37 mouse cellular contexts compared by ENCODE assay signal in genomic region chr8:13797676-13798075, GRCm38 (mm10). TPM values are rescaled to one million over a fixed set of nuclear protein-coding genes. Genes with fewer than 3 reads are reported as not detected.
"Had no signal": no experiment of that assay in that cellular context is flagged by ENCODE, and none has a peak within 500 bp of the region (broad histone marks: within the 10 kb centered on the region; RNA-seq: fewer than 3 reads in every experiment).

No protein-coding gene starts in this region.

- DNase-seq: gastrocnemius, adult 2 months; gastrocnemius, postnatal 10 days; gastrocnemius, postnatal 25 days; heart, adult 18-20 months; heart, postnatal 10 days; heart, postnatal 4 days; kidney, adult 18-20 months; kidney, adult 8-10 months; kidney, postnatal 10 days; kidney, postnatal 36 days; liver; liver, embryonic 13.5 days had no signal

- H3K9me3 ChIP-seq: heart, embryonic 12.5 days; hindbrain, embryonic 10.5 days; hindbrain, embryonic 12.5 days; limb, embryonic 10.5 days; limb, embryonic 12.5 days; liver, embryonic 13.5 days had no signal

- H3K4me1 ChIP-seq: hindbrain, embryonic 12.5 days; limb, embryonic 10.5 days; limb, embryonic 12.5 days; liver, embryonic 13.5 days had no signal

- H3K9ac ChIP-seq: heart, embryonic 12.5 days; hindbrain, embryonic 12.5 days; hindbrain, embryonic 14.5 days; limb, embryonic 12.5 days; liver, embryonic 13.5 days had no signal

- H3K4me3 ChIP-seq: gastrocnemius, adult 2 months; heart, embryonic 12.5 days; hindbrain, embryonic 10.5 days; hindbrain, embryonic 12.5 days; layer of hippocampus, adult 2 months; left cerebral cortex, adult 2 months; limb, embryonic 10.5 days; limb, embryonic 12.5 days; liver, embryonic 13.5 days had no signal

- ATAC-seq: hindbrain, embryonic 16.5 days; inflammation-experienced regulatory T-cells, adult 6 months; intestine, postnatal 0 days had no signal

- H3K4me2 ChIP-seq: heart, embryonic 12.5 days; hindbrain, embryonic 12.5 days; hindbrain, embryonic 14.5 days; limb, embryonic 12.5 days; liver, embryonic 11.5 days; liver, embryonic 13.5 days had no signal

- H3K27ac ChIP-seq: gastrocnemius, adult 2 months; hindbrain, embryonic 10.5 days; hindbrain, embryonic 12.5 days; hindbrain, embryonic 14.5 days; layer of hippocampus, adult 2 months; left cerebral cortex, adult 2 months; limb, embryonic 10.5 days; limb, embryonic 12.5 days; liver, embryonic 13.5 days had no signal

- H3K27me3 ChIP-seq: heart, embryonic 12.5 days; hindbrain, embryonic 12.5 days; limb, embryonic 12.5 days; liver, embryonic 13.5 days had no signal

RNA-seq across cellular contexts. Expression of gene AF366264, which starts 40.5 kb away (rescaled TPM):
- total RNA-seq: gastrocnemius, adult 2 months; gastrocnemius, postnatal 10 days; gastrocnemius, postnatal 25 days; gastrocnemius, postnatal 4 days; granulocyte monocyte progenitor cell, adult 5-6 weeks; heart, adult 18-20 months; heart, postnatal 10 days; heart, postnatal 25 days; heart, postnatal 4 days; layer of hippocampus, adult 2 months; layer of hippocampus, postnatal 10 days; layer of hippocampus, postnatal 25 days; left cerebral cortex, adult 2 months; left cerebral cortex, postnatal 14 days; left cerebral cortex, postnatal 36 days had no signal
- polyA plus RNA-seq: frontal cortex, adult 2 months; heart, embryonic 12.5 days; heart, embryonic 14.5 days; heart, embryonic 16.5 days; hindbrain, embryonic 10.5 days; hindbrain, embryonic 12.5 days; hindbrain, embryonic 14.5 days; hindbrain, embryonic 16.5 days; intestine, postnatal 0 days; kidney, embryonic 14.5 days; kidney, embryonic 16.5 days; limb, embryonic 10.5 days; limb, embryonic 12.5 days; limb, embryonic 14.5 days; liver, embryonic 11.5 days; liver, embryonic 13.5 days had no signal
